Mouse (Mus musculus) central nervous system, embryonic 11.5 days (tissue): Measurements from ENCODE around the gene Kdm1a. TPM values are rescaled to one million over a fixed set of nuclear protein-coding genes. Genes with fewer than 3 reads are reported as not detected.

Experiments used
- polyA plus RNA-seq: library from polyadenylated mRNA; depleted of rRNA; stranded (reverse); fragments of >200 nt; gene quantifications from 2 replicates; pipeline ENCODE4 v1.2.3, GENCODE M21; 2012; rRNA removed

Kdm1a gene
- 102 and 141 TPM in 2 replicates for polyA plus RNA-seq

DNA sequence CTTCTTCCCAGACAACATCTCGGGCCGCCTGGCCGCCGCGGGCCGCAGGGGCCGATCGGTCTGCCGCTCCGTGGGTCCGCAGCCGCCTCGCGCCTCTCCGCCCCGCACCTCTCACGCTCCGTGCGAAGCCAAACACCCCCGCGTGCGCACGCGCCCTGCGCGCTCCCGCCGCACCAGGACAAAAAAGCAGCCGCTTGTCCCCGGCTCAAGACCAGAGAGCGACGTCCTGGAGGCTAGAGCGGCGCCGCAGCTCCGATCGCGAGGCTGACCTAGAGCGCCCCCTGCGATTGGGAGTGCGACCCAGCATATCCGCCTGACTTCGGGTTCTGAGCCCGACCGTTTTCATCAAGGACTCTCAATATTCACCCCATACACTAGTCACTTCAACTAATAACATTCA is at the start of gene Kdm1a:
TSS of gene Kdm1a (minus strand) at position 156 of the 400 bp plus-strand sequence.

DNA sequence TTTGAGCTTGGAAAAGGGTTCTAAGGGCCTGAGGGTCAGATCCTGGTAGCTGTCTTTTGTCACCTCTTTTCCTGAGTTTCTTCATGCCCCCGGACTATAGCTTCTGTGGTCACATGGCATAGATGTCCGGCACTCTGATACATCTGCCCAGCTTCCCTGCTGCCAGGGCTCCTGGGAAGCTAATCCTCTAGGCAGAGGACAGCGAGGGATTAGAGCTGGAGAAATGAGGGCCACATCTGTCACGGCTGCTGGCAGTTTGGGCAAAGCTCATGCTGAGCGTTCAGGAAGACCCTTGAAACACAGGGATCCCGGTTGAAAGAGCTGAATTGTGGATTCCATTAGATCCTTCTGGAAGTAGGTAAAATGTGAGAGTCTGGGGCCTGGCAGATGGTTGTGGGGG is 19.9 kb upstream of the Kdm1a start, which contains the start of gene Lactbl1:
TSS of gene Lactbl1 (plus strand) at position 234 of the 400 bp plus-strand sequence.

DNA sequence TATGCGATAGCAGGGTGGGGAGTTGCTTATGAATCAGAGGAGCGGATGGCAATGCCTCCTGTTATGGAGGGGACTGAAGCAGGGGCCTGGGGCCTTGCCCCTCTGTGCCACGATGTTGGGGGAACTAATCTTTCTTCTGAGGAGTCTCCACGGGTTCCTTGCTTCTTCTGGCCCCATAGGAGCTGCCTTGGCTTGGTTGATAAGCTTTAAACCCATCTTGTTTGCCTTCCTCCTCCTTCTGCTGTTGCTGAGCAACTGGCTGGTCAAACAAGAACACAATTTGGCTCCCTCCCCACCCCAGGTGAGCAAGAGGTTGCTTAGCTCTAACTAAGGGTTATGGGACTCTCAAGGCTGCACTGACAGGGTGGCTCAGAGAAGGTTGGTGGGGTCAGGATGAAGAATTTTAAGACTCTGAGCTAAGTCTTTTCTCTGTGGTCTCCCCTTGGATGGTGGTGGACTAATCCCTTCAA is 7.9 kb upstream of the Kdm1a start, which contains the start of gene Tex46:
TSS of gene Tex46 (plus strand) at position 51 of the 470 bp plus-strand sequence.

Other genes starting within 250 kb of the Kdm1a start
- gene Htr1d, start 179.2 kb downstream of the Kdm1a start, polyA plus RNA-seq: 0.05 and 0.12 TPM in 2 replicates
- 0.16 and 0.18 TPM in 2 replicates for gene 6030445D17Rik, start 140.5 kb downstream of the Kdm1a start, polyA plus RNA-seq
- 17.1 and 23.5 TPM in 2 replicates for gene Luzp1, start 133.0 kb downstream of the Kdm1a start, polyA plus RNA-seq
- gene Tex46, start 7.7 kb upstream of the Kdm1a start, polyA plus RNA-seq: not detected in 2 replicates
- gene Lactbl1, start 19.9 kb upstream of the Kdm1a start, polyA plus RNA-seq: 0.01 and 0.02 TPM in 2 replicates
- 54.6 and 60.4 TPM in 2 replicates for gene Ephb2, start 233.3 kb upstream of the Kdm1a start, polyA plus RNA-seq